Mouse (Mus musculus): ENCODE results near the gene Qk. TPM values are rescaled to one million over a fixed set of nuclear protein-coding genes. Genes with fewer than 3 reads are reported as not detected.

Qk gene
- polyA plus RNA-seq, 1 experiment from 2014 or later = 64.6 TPM

DNA sequence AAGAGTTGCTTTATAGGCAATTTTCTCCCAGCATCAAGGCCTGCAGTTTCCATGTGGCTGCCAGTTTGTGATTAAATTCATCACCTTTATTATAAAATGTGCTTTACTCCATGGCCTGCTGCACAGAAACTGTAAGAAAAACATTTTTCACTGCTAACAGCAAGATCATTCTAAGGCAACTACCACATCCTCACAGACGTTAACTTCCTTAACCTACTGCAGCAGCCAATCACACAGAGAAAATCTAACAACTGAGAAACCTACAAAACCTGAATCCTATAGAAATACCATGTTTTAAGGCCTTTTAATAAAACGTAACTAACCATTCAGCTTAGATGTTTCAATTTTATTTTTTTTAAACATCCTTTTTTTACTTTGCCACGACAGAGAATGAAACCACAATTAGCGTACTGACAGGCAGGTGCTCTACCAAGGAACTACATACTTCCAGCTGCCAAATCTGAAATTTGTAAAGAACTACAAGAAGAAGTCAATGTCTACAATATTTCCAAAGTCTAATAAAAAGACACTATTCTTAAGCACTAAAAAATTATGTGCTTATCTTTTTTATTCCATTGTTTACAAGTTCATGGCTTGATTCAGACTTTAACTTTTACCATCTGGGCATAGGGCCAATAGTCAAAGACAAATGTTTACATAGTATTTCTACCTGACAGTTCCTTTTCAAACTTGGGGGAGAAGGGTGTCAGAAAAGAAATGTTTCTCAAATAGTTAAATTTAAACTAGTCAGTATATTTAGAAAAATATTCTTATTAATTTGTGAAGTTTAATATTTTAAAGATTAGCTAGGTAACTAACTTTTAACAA is 18.5 kb downstream of the Qk start:
- Histone ChIP-seq H3K4me3 (ENCODE audit: low read depth, low read length) (no peak overlapping the region), H3K4me2 (ENCODE audit: low read depth, low read length) (0 out of 2 replicates have a peak overlapping the region, but pooled peaks have one; percentile 20), H3K9ac (replicated peaks; ENCODE audit: low read depth, low read length) (no peak overlapping the region), H3K27me3 (ENCODE audit: control insufficient read depth, insufficient read depth, low read length) (no peaks in the 10 kb centered on the region), H3K4me1 (ENCODE audit: control insufficient read depth, insufficient read depth, low read length) (peaks cover 5% of the 10 kb centered on the region; the same call in 1 of the 2 replicates), H3K36me3 (ENCODE audit: control insufficient read depth, insufficient read depth, low read length) (no peaks in the 10 kb centered on the region), H3K9me3 (ENCODE audit: control insufficient read depth, low read length) (no peaks in the 10 kb centered on the region), H3K27ac (ENCODE audit: low read depth, low read length) (no peak overlapping the region)
- ATAC-seq (ENCODE audit: low read depth) = no peak
- 43% methylated on average over 4 of the region's 4 CpGs for WGBS

DNA sequence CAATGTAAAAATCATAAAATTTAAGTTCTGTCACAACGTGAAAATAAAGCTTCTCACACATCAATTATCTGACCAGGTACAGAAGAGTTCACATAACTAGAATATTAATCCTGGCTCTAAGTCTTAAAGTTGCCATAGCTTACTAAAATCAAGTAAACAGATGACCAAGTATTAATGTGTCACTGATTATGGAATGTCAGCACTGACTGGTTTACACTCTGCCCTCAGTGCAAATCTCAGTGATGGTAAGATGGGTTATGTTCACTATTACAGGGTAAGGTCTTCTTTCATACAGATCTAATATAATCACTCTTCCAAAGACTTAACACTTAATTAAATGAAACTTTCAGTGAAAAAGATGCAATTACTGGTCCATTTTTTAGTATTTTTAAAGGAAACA is 20.3 kb downstream of the Qk start:
- no peaks in the 10 kb centered on the region for H3K27me3 ChIP-seq (ENCODE audit: control insufficient read depth, insufficient read depth, low read length)
- no peak overlapping the region for H3K4me3 ChIP-seq (ENCODE audit: low read depth, low read length)
- no peak overlapping the region for H3K4me2 ChIP-seq (ENCODE audit: low read depth, low read length)
- H3K9ac ChIP-seq (replicated peaks; ENCODE audit: low read depth, low read length) = no peak overlapping the region
- no peaks in the 10 kb centered on the region for H3K36me3 ChIP-seq (ENCODE audit: control insufficient read depth, insufficient read depth, low read length)
- WGBS = 74% methylated on average over 1 of the region's 1 CpGs
- ATAC-seq (ENCODE audit: low read depth) = no peak
- H3K4me1 ChIP-seq (ENCODE audit: control insufficient read depth, insufficient read depth, low read length) = peaks cover 5% of the 10 kb centered on the region; the same call in 1 of the 2 replicates
- no peaks in the 10 kb centered on the region for H3K9me3 ChIP-seq (ENCODE audit: control insufficient read depth, low read length)
- no peak overlapping the region for H3K27ac ChIP-seq (ENCODE audit: low read depth, low read length)

DNA sequence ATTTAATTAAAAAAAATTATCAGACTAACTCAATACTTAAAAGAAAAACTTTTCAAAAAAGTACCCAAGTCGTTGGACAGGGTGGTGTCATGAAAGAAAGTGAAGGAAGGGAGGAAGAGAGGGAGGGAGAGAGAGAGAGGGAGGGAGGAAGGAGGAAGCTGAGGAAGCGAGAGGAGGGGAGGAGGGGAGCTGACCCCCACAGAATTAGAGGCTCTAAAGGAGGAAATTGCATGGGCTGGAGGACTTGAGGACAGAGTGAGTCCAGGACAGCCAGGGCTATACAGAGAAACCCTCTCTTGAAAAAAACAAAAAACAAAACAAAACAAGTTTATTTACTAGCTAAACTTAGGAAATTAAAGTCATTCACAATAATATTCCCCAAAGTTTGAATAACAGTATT is 27.1 kb downstream of the Qk start:
- no peaks in the 10 kb centered on the region for H3K27me3 ChIP-seq (ENCODE audit: control insufficient read depth, insufficient read depth, low read length)
- peaks cover under 1% of the 10 kb centered on the region; the same call in 1 of the 2 replicates for H3K4me1 ChIP-seq (ENCODE audit: control insufficient read depth, insufficient read depth, low read length)
- no peaks in the 10 kb centered on the region for H3K36me3 ChIP-seq (ENCODE audit: control insufficient read depth, insufficient read depth, low read length)
- 48% methylated on average over 2 of the region's 2 CpGs for WGBS
- no peak for ATAC-seq (ENCODE audit: low read depth)
- no peak overlapping the region for H3K9ac ChIP-seq (replicated peaks; ENCODE audit: low read depth, low read length)
- no peak overlapping the region for H3K4me2 ChIP-seq (ENCODE audit: low read depth, low read length)
- no peak overlapping the region for H3K4me3 ChIP-seq (ENCODE audit: low read depth, low read length)
- no peaks in the 10 kb centered on the region for H3K9me3 ChIP-seq (ENCODE audit: control insufficient read depth, low read length)
- no peak overlapping the region for H3K27ac ChIP-seq (ENCODE audit: low read depth, low read length)

DNA sequence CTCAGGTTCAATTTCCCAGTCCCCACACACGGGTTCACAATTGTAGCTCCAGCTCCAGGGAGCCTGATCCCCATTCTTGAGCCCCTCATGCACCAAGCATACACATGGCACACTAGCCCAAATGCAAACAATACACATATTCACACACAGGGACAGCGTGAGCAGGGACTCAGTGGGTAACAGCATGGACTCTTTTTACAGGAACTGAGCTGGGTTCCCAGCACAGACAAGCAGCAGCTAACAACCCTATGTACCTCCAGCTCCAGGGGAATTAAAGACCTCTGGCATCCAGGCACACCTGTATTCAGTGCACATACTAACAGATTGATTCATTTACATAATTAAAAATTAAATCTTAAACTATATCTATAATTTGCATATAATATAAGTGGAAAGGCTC is 34.9 kb downstream of the Qk start:
- Histone ChIP-seq H3K4me3 (ENCODE audit: low read depth, low read length) (no peak overlapping the region), H3K4me2 (ENCODE audit: low read depth, low read length) (no peak overlapping the region), H3K9me3 (ENCODE audit: control insufficient read depth, low read length) (no peaks in the 10 kb centered on the region), H3K9ac (replicated peaks; ENCODE audit: low read depth, low read length) (no peak overlapping the region), H3K36me3 (ENCODE audit: control insufficient read depth, insufficient read depth, low read length) (0 out of 2 replicates have a peak, but pooled peaks cover 3% of the 10 kb centered on the region), H3K27ac (ENCODE audit: low read depth, low read length) (no peak overlapping the region), H3K27me3 (ENCODE audit: control insufficient read depth, insufficient read depth, low read length) (no peaks in the 10 kb centered on the region), H3K4me1 (ENCODE audit: control insufficient read depth, insufficient read depth, low read length) (peaks cover 11% of the 10 kb centered on the region)
- no peak for ATAC-seq (ENCODE audit: low read depth)
- WGBS = 35% methylated on average over 2 of the region's 2 CpGs

DNA sequence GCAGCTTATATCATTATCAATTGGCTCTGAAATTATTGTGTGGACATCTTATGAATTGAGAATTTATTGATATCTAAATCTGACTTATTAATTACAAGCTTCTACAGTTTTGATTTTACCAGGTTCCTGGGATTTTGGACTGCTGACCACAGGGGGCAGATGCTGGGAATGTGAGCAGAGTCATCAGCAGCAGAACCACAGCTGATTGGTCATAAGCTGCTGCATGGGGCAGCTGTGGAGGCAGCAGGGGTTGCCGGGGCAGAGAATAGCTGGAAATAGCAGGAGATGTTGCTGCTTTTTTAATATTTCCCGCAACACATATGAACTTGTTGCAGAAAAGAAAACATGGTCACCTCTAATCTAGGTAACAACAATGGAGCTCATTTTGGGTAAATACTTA is 40.1 kb downstream of the Qk start:
- 79% methylated on average over 2 of the region's 2 CpGs for WGBS
- no peaks in the 10 kb centered on the region for H3K9me3 ChIP-seq (ENCODE audit: control insufficient read depth, low read length)
- no peak for ATAC-seq (ENCODE audit: low read depth)
- H3K27ac ChIP-seq (ENCODE audit: low read depth, low read length) = no peak overlapping the region
- H3K4me1 ChIP-seq (ENCODE audit: control insufficient read depth, insufficient read depth, low read length) = no peaks in the 10 kb centered on the region
- H3K4me3 ChIP-seq (ENCODE audit: low read depth, low read length) = no peak overlapping the region
- no peak overlapping the region for H3K9ac ChIP-seq (replicated peaks; ENCODE audit: low read depth, low read length)
- H3K4me2 ChIP-seq (ENCODE audit: low read depth, low read length) = no peak overlapping the region
- no peaks in the 10 kb centered on the region for H3K27me3 ChIP-seq (ENCODE audit: control insufficient read depth, insufficient read depth, low read length)
- 0 out of 2 replicates have a peak, but pooled peaks cover 5% of the 10 kb centered on the region for H3K36me3 ChIP-seq (ENCODE audit: control insufficient read depth, insufficient read depth, low read length)

DNA sequence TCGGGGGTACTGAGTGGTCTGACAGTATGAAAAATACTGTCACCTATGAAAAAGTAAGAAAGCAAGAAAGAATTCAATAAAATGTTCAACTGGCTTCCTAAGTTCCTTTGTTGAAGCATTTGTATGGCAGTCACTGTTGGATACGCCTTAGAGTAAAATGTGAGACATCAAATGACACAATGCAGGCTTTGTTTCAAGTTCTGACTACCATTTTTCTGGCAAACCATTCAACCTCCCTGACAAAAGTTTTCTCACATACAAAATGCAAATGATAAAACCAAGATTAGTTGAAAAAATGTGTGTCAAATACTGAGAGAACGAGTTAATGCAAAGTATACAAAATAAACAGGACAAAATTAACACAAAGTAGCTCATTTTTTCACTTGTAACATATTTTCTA is 50.1 kb downstream of the Qk start:
- peaks cover 5% of the 10 kb centered on the region; the same call in 1 of the 2 replicates for H3K36me3 ChIP-seq (ENCODE audit: control insufficient read depth, insufficient read depth, low read length)
- WGBS = 27% methylated on average over 3 of the region's 3 CpGs
- no peak overlapping the region for H3K9ac ChIP-seq (replicated peaks; ENCODE audit: low read depth, low read length)
- H3K27me3 ChIP-seq (ENCODE audit: control insufficient read depth, insufficient read depth, low read length) = no peaks in the 10 kb centered on the region
- no peak overlapping the region for H3K27ac ChIP-seq (ENCODE audit: low read depth, low read length)
- no peak overlapping the region for H3K4me3 ChIP-seq (ENCODE audit: low read depth, low read length)
- H3K9me3 ChIP-seq (ENCODE audit: control insufficient read depth, low read length) = no peaks in the 10 kb centered on the region
- ATAC-seq (ENCODE audit: low read depth) = no peak
- peaks cover 2% of the 10 kb centered on the region; the same call in 1 of the 2 replicates for H3K4me1 ChIP-seq (ENCODE audit: control insufficient read depth, insufficient read depth, low read length)
- no peak overlapping the region for H3K4me2 ChIP-seq (ENCODE audit: low read depth, low read length)

DNA sequence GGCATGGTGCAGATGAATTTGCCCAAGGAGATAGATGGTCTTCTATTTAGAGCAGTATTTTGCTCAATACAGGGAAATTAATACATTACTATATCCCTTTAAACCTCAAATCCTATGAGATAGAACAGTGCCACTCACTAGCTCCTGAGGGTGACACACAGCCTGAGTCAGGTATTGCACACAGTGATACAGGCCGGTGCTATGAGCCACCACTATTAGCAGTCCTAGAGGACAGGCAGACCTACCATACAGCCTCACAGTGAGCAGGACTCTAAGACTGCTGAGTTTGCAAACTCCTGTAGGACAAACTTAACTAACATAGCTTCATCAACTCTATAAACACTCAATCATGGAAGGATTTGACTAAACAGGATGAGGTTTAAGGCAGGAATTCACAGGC is 51.2 kb downstream of the Qk start:
- H3K27ac ChIP-seq (ENCODE audit: low read depth, low read length) = no peak overlapping the region
- no peak overlapping the region for H3K4me2 ChIP-seq (ENCODE audit: low read depth, low read length)
- no peak overlapping the region for H3K9ac ChIP-seq (replicated peaks; ENCODE audit: low read depth, low read length)
- H3K9me3 ChIP-seq (ENCODE audit: control insufficient read depth, low read length) = no peaks in the 10 kb centered on the region
- no peak for ATAC-seq (ENCODE audit: low read depth)
- H3K4me1 ChIP-seq (ENCODE audit: control insufficient read depth, insufficient read depth, low read length) = peaks cover 2% of the 10 kb centered on the region; the same call in 1 of the 2 replicates
- H3K36me3 ChIP-seq (ENCODE audit: control insufficient read depth, insufficient read depth, low read length) = peaks cover 2% of the 10 kb centered on the region; the same call in 1 of the 2 replicates
- WGBS = 71% methylated on average over 1 of the region's 1 CpGs
- H3K4me3 ChIP-seq (ENCODE audit: low read depth, low read length) = no peak overlapping the region
- H3K27me3 ChIP-seq (ENCODE audit: control insufficient read depth, insufficient read depth, low read length) = no peaks in the 10 kb centered on the region

DNA sequence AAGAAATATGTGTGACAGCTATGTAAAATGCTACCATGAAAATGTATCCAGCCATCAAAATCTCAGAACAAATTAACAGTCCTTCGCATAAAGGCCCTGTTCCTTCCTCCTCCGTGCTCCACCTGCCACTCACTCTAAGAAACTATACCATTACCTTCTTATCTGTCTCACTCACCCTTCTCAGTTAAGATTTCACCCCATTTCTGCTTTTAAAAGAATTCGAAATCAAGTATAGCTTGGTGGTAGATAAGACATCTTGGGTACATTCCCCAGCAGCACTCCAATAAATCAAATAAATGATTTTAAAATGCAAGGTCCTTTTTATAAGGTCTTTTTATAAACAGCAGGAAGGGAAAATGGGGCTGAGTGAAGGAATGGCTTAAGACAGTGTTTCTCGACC is 53.4 kb downstream of the Qk start:
- H3K9me3 ChIP-seq (ENCODE audit: control insufficient read depth, low read length) = no peaks in the 10 kb centered on the region
- H3K27me3 ChIP-seq (ENCODE audit: control insufficient read depth, insufficient read depth, low read length) = no peaks in the 10 kb centered on the region
- ATAC-seq (ENCODE audit: low read depth) = no peak
- H3K9ac ChIP-seq (replicated peaks; ENCODE audit: low read depth, low read length) = no peak overlapping the region
- peaks cover 2% of the 10 kb centered on the region; the same call in 1 of the 2 replicates for H3K4me1 ChIP-seq (ENCODE audit: control insufficient read depth, insufficient read depth, low read length)
- H3K4me2 ChIP-seq (ENCODE audit: low read depth, low read length) = no peak overlapping the region
- WGBS = 72% methylated on average over 4 of the region's 4 CpGs
- H3K36me3 ChIP-seq (ENCODE audit: control insufficient read depth, insufficient read depth, low read length) = no peaks in the 10 kb centered on the region
- H3K4me3 ChIP-seq (ENCODE audit: low read depth, low read length) = no peak overlapping the region
- H3K27ac ChIP-seq (ENCODE audit: low read depth, low read length) = no peak overlapping the region

DNA sequence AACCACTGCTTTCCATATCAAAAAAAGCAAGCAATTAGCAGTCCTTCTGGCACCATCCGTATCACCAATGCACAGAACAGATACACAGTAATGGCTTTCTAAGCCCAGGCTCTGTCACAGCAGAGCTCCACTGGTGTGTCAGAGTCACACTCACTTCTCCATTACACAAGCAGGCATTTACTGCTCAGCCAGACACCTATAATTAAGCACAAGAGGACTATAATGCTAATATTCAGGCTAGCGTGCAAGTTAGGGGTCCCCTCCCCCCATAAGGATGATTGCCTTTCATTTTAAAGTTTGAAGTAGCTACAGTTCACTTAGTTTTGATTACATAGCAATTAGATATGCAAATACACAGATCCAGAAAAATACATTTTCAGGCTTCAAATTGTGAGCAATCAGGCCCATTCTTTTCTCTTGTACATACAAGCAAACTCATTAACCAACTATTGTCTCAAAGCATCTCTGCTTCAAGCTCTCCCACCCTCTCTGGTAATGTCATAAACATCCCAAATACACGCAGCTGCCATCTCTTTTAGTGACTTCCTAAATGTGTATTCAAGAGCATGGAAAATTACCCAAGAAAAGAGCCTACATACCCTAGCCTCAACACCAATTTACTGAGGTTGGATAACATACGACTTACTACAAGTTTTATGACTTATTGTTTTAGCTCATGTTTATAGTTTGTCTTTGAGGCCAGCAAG is 68.2 kb downstream of the Qk start:
- H3K9me3 ChIP-seq (ENCODE audit: control insufficient read depth, low read length) = no peaks in the 10 kb centered on the region
- 29% methylated on average over 4 of the region's 4 CpGs for WGBS
- H3K4me3 ChIP-seq (ENCODE audit: low read depth, low read length) = no peak overlapping the region
- H3K9ac ChIP-seq (replicated peaks; ENCODE audit: low read depth, low read length) = no peak overlapping the region
- ATAC-seq (ENCODE audit: low read depth) = no peak; the same call in 1 of the 2 replicates
- no peak overlapping the region for H3K27ac ChIP-seq (ENCODE audit: low read depth, low read length)
- H3K4me1 ChIP-seq (ENCODE audit: control insufficient read depth, insufficient read depth, low read length) = peaks cover 8% of the 10 kb centered on the region; the same call in 1 of the 2 replicates
- no peak overlapping the region for H3K4me2 ChIP-seq (ENCODE audit: low read depth, low read length)
- H3K36me3 ChIP-seq (ENCODE audit: control insufficient read depth, insufficient read depth, low read length) = no peaks in the 10 kb centered on the region
- H3K27me3 ChIP-seq (ENCODE audit: control insufficient read depth, insufficient read depth, low read length) = no peaks in the 10 kb centered on the region
